Mouse (Mus musculus): ENCODE results near the gene Tmcc2. TPM values are rescaled to one million over a fixed set of nuclear protein-coding genes. Genes with fewer than 3 reads are reported as not detected.

Gene Tmcc2
- polyA plus RNA-seq, 1 experiment from 2014 or later: 7.8 TPM

GRCm38 (mm10) chr1:132335378-132335965 lies 55.6 kb downstream of the Tmcc2 start:
- Histone ChIP-seq H3K4me3 (ENCODE audit: low read depth, low read length) (no peak overlapping the region), H3K4me1 (replicated peaks; ENCODE audit: control insufficient read depth, insufficient read depth, low read length) (peaks cover 22% of the 10 kb centered on the region), H3K4me2 (ENCODE audit: low read length) (no peak overlapping the region), H3K36me3 (ENCODE audit: control insufficient read depth, insufficient read depth, low read length) (no peaks in the 10 kb centered on the region), H3K9me3 (ENCODE audit: control insufficient read depth, low read length) (no peaks in the 10 kb centered on the region), H3K27ac (ENCODE audit: low read depth) (no peak overlapping the region), H3K27me3 (replicated peaks; ENCODE audit: control insufficient read depth, insufficient read depth, low read length) (no peaks in the 10 kb centered on the region), H3K9ac (ENCODE audit: low read length) (no peak overlapping the region)
- ATAC-seq (replicated peaks; ENCODE audit: low FRiP score, low TSS enrichment, low read depth) (no peak), DNase-seq (ENCODE audit: low spot score) (no peak)
- WGBS: 55% methylated on average over 12 of the region's 12 CpGs

- peaks cover 22% of the 10 kb centered on the region for H3K4me1 ChIP-seq (replicated peaks; ENCODE audit: control insufficient read depth, insufficient read depth, low read length)
- DNase-seq (ENCODE audit: low spot score): no peak
- H3K4me2 ChIP-seq (ENCODE audit: low read length): no peak overlapping the region
- no peaks in the 10 kb centered on the region for H3K27me3 ChIP-seq (replicated peaks; ENCODE audit: control insufficient read depth, insufficient read depth, low read length)
- no peaks in the 10 kb centered on the region for H3K36me3 ChIP-seq (ENCODE audit: control insufficient read depth, insufficient read depth, low read length)
- no peaks in the 10 kb centered on the region for H3K9me3 ChIP-seq (ENCODE audit: control insufficient read depth, low read length)
- H3K27ac ChIP-seq (ENCODE audit: low read depth): 0 out of 2 replicates have a peak overlapping the region, but pooled peaks have one; percentile 0
- WGBS: 26% methylated on average over 6 of the region's 6 CpGs
- no peak overlapping the region for H3K4me3 ChIP-seq (ENCODE audit: low read depth, low read length)
- ATAC-seq (replicated peaks; ENCODE audit: low FRiP score, low TSS enrichment, low read depth): no peak
- H3K9ac ChIP-seq (ENCODE audit: low read length): no peak overlapping the region
Observed at GRCm38 (mm10) chr1:132334178-132334801, 56.8 kb downstream of the Tmcc2 start.

- H3K36me3 ChIP-seq (ENCODE audit: control insufficient read depth, insufficient read depth, low read length): no peaks in the 10 kb centered on the region
- whole genome bisulfite sequencing: 1% methylated on average over 4 of the region's 4 CpGs
- no peaks in the 10 kb centered on the region for H3K9me3 ChIP-seq (ENCODE audit: control insufficient read depth, low read length)
- H3K27ac ChIP-seq (ENCODE audit: low read depth): 0 out of 2 replicates have a peak overlapping the region, but pooled peaks have one; percentile 0
- no peak overlapping the region for H3K4me3 ChIP-seq (ENCODE audit: low read depth, low read length)
- H3K9ac ChIP-seq (ENCODE audit: low read length): no peak overlapping the region
- H3K27me3 ChIP-seq (replicated peaks; ENCODE audit: control insufficient read depth, insufficient read depth, low read length): no peaks in the 10 kb centered on the region
- peak; percentile 86 for ATAC-seq (replicated peaks; ENCODE audit: low FRiP score, low TSS enrichment, low read depth)
- 0 out of 2 replicates have a peak overlapping the region, but pooled peaks have one; percentile 2 for H3K4me2 ChIP-seq (ENCODE audit: low read length)
- H3K4me1 ChIP-seq (replicated peaks; ENCODE audit: control insufficient read depth, insufficient read depth, low read length): peaks cover 22% of the 10 kb centered on the region
- DNase-seq (ENCODE audit: low spot score): peak; percentile 72
Observed at GRCm38 (mm10) chr1:132333675-132334141, 57.4 kb downstream of the Tmcc2 start.

GRCm38 (mm10) chr1:132333201-132333600 lies 57.9 kb downstream of the Tmcc2 start:
- no peak overlapping the region for H3K9ac ChIP-seq (ENCODE audit: low read length)
- WGBS: 8% methylated on average over 2 of the region's 2 CpGs
- no peak for DNase-seq (ENCODE audit: low spot score)
- H3K4me1 ChIP-seq (replicated peaks; ENCODE audit: control insufficient read depth, insufficient read depth, low read length): peaks cover 22% of the 10 kb centered on the region
- H3K27me3 ChIP-seq (replicated peaks; ENCODE audit: control insufficient read depth, insufficient read depth, low read length): no peaks in the 10 kb centered on the region
- no peak overlapping the region for H3K4me3 ChIP-seq (ENCODE audit: low read depth, low read length)
- no peaks in the 10 kb centered on the region for H3K9me3 ChIP-seq (ENCODE audit: control insufficient read depth, low read length)
- H3K4me2 ChIP-seq (ENCODE audit: low read length): 0 out of 2 replicates have a peak overlapping the region, but pooled peaks have one; percentile 2
- no peaks in the 10 kb centered on the region for H3K36me3 ChIP-seq (ENCODE audit: control insufficient read depth, insufficient read depth, low read length)
- no peak overlapping the region for H3K27ac ChIP-seq (ENCODE audit: low read depth)
- no peak for ATAC-seq (replicated peaks; ENCODE audit: low FRiP score, low TSS enrichment, low read depth)

- Histone ChIP-seq H3K4me3 (ENCODE audit: low read depth, low read length) (no peak overlapping the region), H3K4me2 (ENCODE audit: low read length) (no peak overlapping the region), H3K27me3 (replicated peaks; ENCODE audit: control insufficient read depth, insufficient read depth, low read length) (no peaks in the 10 kb centered on the region), H3K9me3 (ENCODE audit: control insufficient read depth, low read length) (no peaks in the 10 kb centered on the region), H3K9ac (ENCODE audit: low read length) (no peak overlapping the region), H3K36me3 (ENCODE audit: control insufficient read depth, insufficient read depth, low read length) (no peaks in the 10 kb centered on the region), H3K27ac (ENCODE audit: low read depth) (no peak overlapping the region), H3K4me1 (replicated peaks; ENCODE audit: control insufficient read depth, insufficient read depth, low read length) (peaks cover 20% of the 10 kb centered on the region)
- no peak for ATAC-seq (replicated peaks; ENCODE audit: low FRiP score, low TSS enrichment, low read depth)
- WGBS: 84% methylated on average over 17 of the region's 17 CpGs
- no peak for DNase-seq (ENCODE audit: low spot score)
Observed at GRCm38 (mm10) chr1:132331283-132331682, 59.8 kb downstream of the Tmcc2 start.

GRCm38 (mm10) chr1:132330397-132330796 lies 60.7 kb downstream of the Tmcc2 start:
- H3K27me3 ChIP-seq (replicated peaks; ENCODE audit: control insufficient read depth, insufficient read depth, low read length): no peaks in the 10 kb centered on the region
- 85% methylated on average over 15 of the region's 15 CpGs for WGBS
- H3K9me3 ChIP-seq (ENCODE audit: control insufficient read depth, low read length): no peaks in the 10 kb centered on the region
- H3K4me2 ChIP-seq (ENCODE audit: low read length): no peak overlapping the region
- H3K4me3 ChIP-seq (ENCODE audit: low read depth, low read length): no peak overlapping the region
- H3K36me3 ChIP-seq (ENCODE audit: control insufficient read depth, insufficient read depth, low read length): no peaks in the 10 kb centered on the region
- no peak overlapping the region for H3K9ac ChIP-seq (ENCODE audit: low read length)
- DNase-seq (ENCODE audit: low spot score) (no peak), ATAC-seq (replicated peaks; ENCODE audit: low FRiP score, low TSS enrichment, low read depth) (no peak)
- H3K27ac ChIP-seq (ENCODE audit: low read depth): no peak overlapping the region
- H3K4me1 ChIP-seq (replicated peaks; ENCODE audit: control insufficient read depth, insufficient read depth, low read length): peaks cover 20% of the 10 kb centered on the region

- Histone ChIP-seq H3K4me2 (ENCODE audit: low read length) (no peak overlapping the region), H3K9ac (ENCODE audit: low read length) (no peak overlapping the region), H3K36me3 (ENCODE audit: control insufficient read depth, insufficient read depth, low read length) (no peaks in the 10 kb centered on the region), H3K9me3 (ENCODE audit: control insufficient read depth, low read length) (no peaks in the 10 kb centered on the region), H3K4me1 (replicated peaks; ENCODE audit: control insufficient read depth, insufficient read depth, low read length) (peaks cover 15% of the 10 kb centered on the region), H3K27ac (ENCODE audit: low read depth) (no peak overlapping the region), H3K27me3 (replicated peaks; ENCODE audit: control insufficient read depth, insufficient read depth, low read length) (no peaks in the 10 kb centered on the region), H3K4me3 (ENCODE audit: low read depth, low read length) (no peak overlapping the region)
- ATAC-seq (replicated peaks; ENCODE audit: low FRiP score, low TSS enrichment, low read depth) (no peak), DNase-seq (ENCODE audit: low spot score) (no peak)
- 87% methylated on average over 7 of the region's 7 CpGs for WGBS
Observed at GRCm38 (mm10) chr1:132329656-132330055, 61.4 kb downstream of the Tmcc2 start.

- Histone ChIP-seq H3K4me1 (replicated peaks; ENCODE audit: control insufficient read depth, insufficient read depth, low read length) (peaks cover 5% of the 10 kb centered on the region), H3K27ac (ENCODE audit: low read depth) (no peak overlapping the region), H3K36me3 (ENCODE audit: control insufficient read depth, insufficient read depth, low read length) (no peaks in the 10 kb centered on the region), H3K9ac (ENCODE audit: low read length) (no peak overlapping the region), H3K4me3 (ENCODE audit: low read depth, low read length) (no peak overlapping the region), H3K9me3 (ENCODE audit: control insufficient read depth, low read length) (no peaks in the 10 kb centered on the region), H3K27me3 (replicated peaks; ENCODE audit: control insufficient read depth, insufficient read depth, low read length) (no peaks in the 10 kb centered on the region), H3K4me2 (ENCODE audit: low read length) (no peak overlapping the region)
- no peak for DNase-seq (ENCODE audit: low spot score)
- WGBS: 39% methylated on average over 3 of the region's 3 CpGs
- ATAC-seq (replicated peaks; ENCODE audit: low FRiP score, low TSS enrichment, low read depth): no peak
Observed at GRCm38 (mm10) chr1:132328565-132328964, 62.5 kb downstream of the Tmcc2 start.

GRCm38 (mm10) chr1:132327477-132327876 lies 63.6 kb downstream of the Tmcc2 start:
- H3K4me3 ChIP-seq (ENCODE audit: low read depth, low read length): no peak overlapping the region
- H3K4me2 ChIP-seq (ENCODE audit: low read length): no peak overlapping the region
- no peaks in the 10 kb centered on the region for H3K27me3 ChIP-seq (replicated peaks; ENCODE audit: control insufficient read depth, insufficient read depth, low read length)
- H3K36me3 ChIP-seq (ENCODE audit: control insufficient read depth, insufficient read depth, low read length): no peaks in the 10 kb centered on the region
- H3K9ac ChIP-seq (ENCODE audit: low read length): no peak overlapping the region
- no peaks in the 10 kb centered on the region for H3K9me3 ChIP-seq (ENCODE audit: control insufficient read depth, low read length)
- H3K27ac ChIP-seq (ENCODE audit: low read depth): no peak overlapping the region
- DNase-seq (ENCODE audit: low spot score) (no peak), ATAC-seq (replicated peaks; ENCODE audit: low FRiP score, low TSS enrichment, low read depth) (no peak)
- WGBS: 85% methylated on average over 17 of the region's 17 CpGs
- peaks cover 8% of the 10 kb centered on the region for H3K4me1 ChIP-seq (replicated peaks; ENCODE audit: control insufficient read depth, insufficient read depth, low read length)

Measured in intestine, embryonic 14.5 days (tissue).